Mouse (Mus musculus): ENCODE measurements around the gene Atp1b3.
"Not testable (repeated sequence)": the region's sequence is repeated elsewhere in the genome, so short reads cannot be mapped to it uniquely, and the experiment has no call there.

Atp1b3 gene

DNA sequence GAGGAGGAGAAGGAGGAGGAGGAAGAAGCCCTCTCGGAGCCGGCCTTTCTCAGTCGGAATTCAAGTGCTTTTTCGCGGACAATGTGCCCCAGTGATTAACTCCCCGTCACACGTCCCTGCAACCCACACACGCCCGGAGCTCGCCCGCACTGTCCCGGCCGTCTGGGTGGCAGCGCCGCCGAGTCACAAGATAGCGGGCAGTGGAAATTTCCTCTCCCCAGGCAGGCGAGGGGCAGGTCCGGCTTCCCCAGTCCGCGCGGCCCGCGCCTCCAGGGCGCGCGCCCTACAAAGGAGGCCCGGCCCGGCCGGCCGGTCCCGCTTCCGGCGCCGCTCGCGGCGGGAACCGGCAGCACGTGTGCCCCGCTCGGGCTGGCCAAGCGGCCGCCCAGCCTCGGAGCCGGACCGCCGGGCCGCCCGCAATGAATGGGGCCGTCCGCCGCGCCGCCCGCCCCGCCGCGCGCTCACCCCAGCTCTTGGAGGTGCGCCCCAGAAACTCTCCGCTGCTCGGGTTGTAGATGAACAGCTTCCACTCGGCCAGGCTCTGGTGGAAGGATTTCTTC lies 581 bp downstream of the Atp1b3 start:
- peak in 1 of 2 experiments; percentile 66 for DNase-seq (ENCODE audit: low spot score in 2 of 2)

DNA sequence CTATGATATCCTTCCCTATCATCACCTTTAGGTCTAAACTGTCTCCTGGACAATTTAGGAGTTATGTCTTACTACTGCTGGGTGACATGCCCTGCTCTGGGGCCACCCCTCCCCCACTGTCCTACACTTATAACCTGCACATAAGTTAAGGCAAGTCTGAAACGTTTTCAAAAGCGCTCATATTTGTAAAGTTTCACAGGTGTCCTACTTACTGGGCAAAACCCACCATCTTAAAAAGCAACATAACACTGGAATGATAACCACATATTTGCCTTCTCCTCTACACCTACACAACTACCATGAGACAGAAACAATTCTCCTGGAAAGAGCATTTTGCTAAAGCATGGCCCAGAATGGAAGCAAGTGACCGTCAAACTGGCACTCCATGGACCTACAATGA lies 4.2 kb downstream of the Atp1b3 start:
- no peak for DNase-seq (ENCODE audit: low spot score in 2 of 2)

GRCm38 (mm10) chr9:96353799-96354198 lies 10.4 kb downstream of the Atp1b3 start:
- DNase-seq (ENCODE audit: low spot score in 2 of 2): no peak

DNA sequence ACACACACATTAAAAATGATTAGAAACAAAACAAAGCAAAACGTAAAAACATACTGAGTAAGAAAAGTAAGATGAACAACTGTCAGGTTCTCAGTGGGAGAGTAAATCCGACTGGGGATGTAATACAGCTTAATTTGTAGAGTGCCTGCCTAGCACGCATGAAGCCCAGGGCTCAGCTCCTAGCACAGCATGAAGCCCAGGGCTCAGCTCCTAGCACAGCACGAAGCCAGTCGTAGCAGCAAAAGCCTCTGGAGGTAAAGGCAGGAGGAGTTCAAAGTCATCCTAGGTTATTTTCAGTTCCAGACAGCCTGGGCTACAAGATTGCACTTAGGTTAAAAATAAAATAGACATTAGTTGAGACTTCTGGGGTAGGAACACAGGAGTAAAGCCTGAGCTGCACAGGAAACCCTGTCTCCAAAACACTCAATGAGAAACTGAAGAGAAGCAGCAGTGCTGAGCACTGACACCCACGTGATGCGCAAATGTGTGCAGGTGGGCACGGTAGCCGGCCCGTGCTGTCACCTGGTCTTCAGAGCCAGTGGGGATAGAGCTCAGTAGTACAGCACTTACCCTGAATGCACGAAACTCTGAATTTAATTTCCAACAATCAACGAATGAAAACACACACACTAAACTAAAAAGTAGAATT lies 11.0 kb downstream of the Atp1b3 start:
- no peak for DNase-seq (ENCODE audit: low spot score in 2 of 2)

GRCm38 (mm10) chr9:96351771-96352170 lies 12.5 kb downstream of the Atp1b3 start:
- DNase-seq (ENCODE audit: low spot score in 2 of 2): not testable (repeated sequence)

- no peak for DNase-seq (ENCODE audit: low spot score in 2 of 2)
Observed at GRCm38 (mm10) chr9:96350476-96350875, 13.8 kb downstream of the Atp1b3 start.

DNA sequence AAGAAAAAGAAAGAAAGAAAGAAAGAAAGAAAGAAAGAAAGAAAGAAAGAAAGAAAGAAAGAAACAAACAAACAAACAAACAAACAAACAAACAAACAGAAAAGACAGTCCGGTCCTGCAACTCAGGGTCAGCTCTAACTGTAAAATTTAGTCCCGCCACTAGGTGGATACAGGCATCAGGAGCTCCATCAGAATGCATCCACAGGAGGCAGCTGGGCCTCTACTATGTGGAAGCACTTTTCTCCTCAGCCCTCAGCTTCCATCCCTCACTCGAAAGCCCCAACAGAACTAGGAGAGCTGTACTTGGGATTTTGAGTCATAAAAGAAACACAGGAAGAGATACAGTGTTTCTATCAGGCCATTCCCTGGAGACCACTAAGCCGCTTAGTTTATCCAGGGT lies 14.2 kb downstream of the Atp1b3 start:
- DNase-seq (ENCODE audit: low spot score in 2 of 2): peak in 1 of 2 experiments; percentile 60

- no peak for DNase-seq (ENCODE audit: low spot score in 2 of 2)
Observed at GRCm38 (mm10) chr9:96348885-96349284, 15.4 kb downstream of the Atp1b3 start.

DNA sequence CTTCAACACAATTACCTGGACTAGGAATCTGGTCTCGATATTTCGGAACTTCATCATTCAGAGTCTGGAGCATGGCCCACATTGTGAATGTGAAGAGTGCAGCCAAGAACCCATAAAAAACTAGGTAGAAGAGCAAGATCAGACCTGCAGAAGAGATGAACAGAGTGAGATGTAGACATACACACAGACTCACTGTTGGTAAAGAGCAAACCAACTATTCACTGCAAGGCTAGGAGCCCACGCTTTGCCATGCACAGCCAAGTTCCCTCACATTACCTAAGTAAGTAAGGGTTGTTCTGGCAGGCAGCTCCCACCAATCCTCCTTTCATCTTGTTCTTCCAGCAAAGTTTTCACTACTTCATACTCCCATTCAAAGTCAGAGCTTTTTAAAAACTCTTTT lies 18.5 kb downstream of the Atp1b3 start:
- DNase-seq (ENCODE audit: low spot score in 2 of 2): no peak

- no peak for DNase-seq (ENCODE audit: low spot score in 2 of 2)
Observed at GRCm38 (mm10) chr9:96331146-96331545, 33.1 kb downstream of the Atp1b3 start.

DNA sequence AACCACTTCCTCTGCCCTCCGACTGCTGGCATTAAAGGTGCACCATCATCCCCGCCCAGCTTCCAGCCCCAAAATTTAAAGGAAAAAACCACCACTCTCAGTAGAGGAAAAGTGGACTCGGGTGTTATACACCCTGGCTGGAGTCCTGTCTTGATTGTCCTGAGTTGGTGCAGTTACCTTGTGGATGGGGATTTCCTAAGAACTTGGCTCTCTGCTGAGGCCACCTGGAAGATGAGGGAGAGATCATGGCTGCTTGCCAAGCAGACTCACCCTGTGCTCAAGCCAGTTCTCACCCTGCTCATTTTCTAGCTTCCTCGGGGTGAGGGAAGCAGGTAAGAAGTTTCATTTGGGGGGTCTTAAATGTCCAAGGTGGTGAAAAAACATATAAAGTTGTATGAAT lies 36.0 kb downstream of the Atp1b3 start:
- no peak for DNase-seq (ENCODE audit: low spot score in 2 of 2)

GRCm38 (mm10) chr9:96326496-96326923 lies 37.7 kb downstream of the Atp1b3 start:
- DNase-seq (ENCODE audit: low spot score in 2 of 2): no peak

DNA sequence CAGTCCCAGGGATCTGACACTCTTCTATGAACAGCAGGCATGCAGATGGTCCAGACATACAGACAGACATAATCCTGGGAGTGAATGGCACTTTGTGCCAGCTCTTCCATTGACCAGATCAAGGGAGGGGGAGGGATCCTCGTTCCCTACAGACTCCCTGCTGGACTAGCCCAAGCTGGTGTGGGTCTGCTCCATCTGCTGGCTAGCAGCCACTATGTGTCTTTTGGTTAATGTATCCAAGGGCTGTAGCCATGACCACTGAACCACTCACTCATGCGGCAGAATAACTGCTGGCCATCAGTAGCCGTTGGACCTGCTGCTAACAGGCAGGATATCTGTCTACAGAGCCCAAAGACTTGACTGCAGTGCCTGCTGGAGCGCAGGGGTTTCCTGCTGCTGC lies 39.7 kb downstream of the Atp1b3 start:
- no peak for DNase-seq (ENCODE audit: low spot score in 2 of 2)

DNA sequence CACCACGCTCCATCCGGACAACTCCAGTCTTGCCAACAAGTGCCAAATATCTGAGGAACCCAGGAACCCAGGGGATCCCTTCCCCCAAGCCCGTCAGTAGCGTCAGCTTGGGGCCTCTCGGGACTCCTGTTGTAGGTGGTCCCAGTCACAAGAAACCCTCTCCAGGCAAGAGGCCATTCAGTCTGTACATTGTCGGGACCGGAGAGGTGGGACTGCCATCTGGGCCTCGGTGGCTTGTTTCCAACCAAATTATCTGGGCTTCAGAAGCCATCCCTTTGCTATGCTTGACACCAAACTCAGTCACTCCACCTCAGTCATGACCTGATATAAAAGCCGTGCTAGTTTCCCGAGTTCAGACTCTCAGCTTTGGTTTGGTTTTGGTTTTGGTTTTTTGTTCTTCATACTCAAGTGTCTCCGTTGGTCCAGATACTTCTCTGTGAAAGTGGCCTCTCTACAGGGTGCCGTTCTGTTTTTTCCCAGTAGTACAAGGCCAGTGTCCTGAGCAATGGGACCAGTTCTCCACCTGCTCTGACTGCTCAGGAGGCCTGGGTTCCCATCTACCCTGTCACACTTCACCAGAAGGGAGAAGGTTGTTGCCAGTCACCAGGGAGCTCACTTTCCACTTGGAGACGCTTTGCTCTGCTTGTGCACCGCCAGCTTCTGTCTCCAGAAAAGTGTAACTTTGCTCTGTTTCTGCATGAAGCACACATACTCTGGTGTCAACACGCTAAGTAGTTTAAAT lies 41.7 kb downstream of the Atp1b3 start:
- DNase-seq (ENCODE audit: low spot score in 2 of 2): no peak

- DNase-seq (ENCODE audit: low spot score in 2 of 2): peak in 1 of 2 experiments; percentile 37
Observed at GRCm38 (mm10) chr9:96320551-96320980, 43.7 kb downstream of the Atp1b3 start.

GRCm38 (mm10) chr9:96319333-96319732 lies 44.9 kb downstream of the Atp1b3 start:
- DNase-seq (ENCODE audit: low spot score in 2 of 2): no peak

GRCm38 (mm10) chr9:96312074-96312473 lies 52.2 kb downstream of the Atp1b3 start:
- no peak for DNase-seq (ENCODE audit: low spot score in 2 of 2)

- no peak for DNase-seq (ENCODE audit: low spot score in 2 of 2)
Observed at GRCm38 (mm10) chr9:96308816-96309215, 55.4 kb downstream of the Atp1b3 start.

DNA sequence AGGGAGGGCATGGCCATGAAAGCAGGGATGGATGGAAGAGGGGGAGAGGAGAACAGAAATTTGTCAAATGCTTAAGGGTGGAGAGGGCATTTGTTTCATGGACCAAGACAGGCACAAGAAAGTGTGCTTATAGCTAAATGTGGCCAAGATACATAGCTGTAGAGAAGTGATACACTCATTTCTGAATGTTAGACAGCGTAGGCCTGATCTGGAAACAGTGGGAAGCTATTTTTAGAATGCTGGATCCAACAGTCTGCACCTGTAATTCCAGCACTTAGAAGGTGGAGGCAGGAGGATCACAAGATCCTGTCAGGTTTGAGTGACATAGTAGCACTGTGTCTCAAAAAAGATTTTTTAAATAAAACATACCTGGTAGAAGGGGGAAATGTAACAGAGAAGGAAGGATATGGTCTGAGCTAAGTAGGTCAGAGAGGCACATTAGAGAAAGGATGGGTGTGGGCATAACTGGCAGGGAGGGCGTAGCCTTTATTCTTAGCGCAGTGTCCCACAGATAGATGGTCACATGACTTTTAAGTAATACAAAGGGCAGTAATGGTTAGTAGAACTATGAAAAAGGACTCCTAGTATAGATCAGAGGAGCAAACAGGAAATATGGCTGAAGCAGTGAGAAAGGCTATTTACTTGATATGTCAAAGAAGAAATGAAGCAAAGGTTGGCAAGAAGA lies 64.8 kb downstream of the Atp1b3 start:
- peak in 1 of 2 experiments; percentile 22 for DNase-seq (ENCODE audit: low spot score in 2 of 2)

DNA sequence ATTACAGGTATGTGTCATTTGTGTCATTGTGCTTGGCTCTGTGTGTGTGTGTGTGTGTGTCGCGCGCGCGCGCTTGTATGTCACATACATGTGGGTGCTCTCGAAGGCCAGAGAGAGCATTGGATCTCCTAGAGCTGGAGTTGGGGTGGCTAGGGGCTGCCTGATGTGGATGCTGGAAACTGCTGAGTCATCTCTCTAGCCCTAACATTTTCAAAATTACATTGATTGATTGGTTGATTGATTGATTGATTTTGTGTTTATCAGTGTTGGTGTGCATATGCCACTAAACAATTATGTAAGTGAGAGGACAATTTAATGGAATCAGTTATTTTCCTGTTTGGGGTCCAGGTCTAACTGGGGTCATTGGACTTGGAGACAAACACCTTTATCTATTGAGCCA lies 72.1 kb downstream of the Atp1b3 start:
- no peak for DNase-seq (ENCODE audit: low spot score in 2 of 2)

DNA sequence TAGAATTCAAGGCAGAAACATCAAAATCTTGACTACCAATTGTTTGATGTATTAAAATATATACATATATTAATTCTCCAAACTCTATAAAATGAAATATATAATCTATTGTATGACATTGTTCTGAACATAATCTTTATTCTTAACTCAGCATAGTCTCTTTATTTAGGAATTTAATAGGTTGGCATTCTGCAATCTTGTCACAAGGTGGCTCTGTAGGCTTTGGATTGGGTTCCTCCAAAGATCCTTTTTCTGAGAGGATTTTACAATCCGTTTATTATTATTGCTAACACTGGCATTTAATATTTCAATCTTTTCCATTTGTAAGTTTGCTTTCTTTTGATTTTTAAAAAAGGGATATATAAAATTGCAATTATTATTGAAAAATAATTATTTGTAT lies 79.3 kb downstream of the Atp1b3 start:
- no peak for DNase-seq (ENCODE audit: low spot score in 2 of 2)
